Mouse (Mus musculus): Measurements from ENCODE around the gene Rbck1. TPM values are rescaled to one million over a fixed set of nuclear protein-coding genes. Genes with fewer than 3 reads are reported as not detected.
"Not testable (repeated sequence)": the region's sequence is repeated elsewhere in the genome, so short reads cannot be mapped to it uniquely, and the experiment has no call there.

Gene Rbck1
- polyA plus RNA-seq, 1 experiment from 2014 or later, result 98.9 TPM

DNA sequence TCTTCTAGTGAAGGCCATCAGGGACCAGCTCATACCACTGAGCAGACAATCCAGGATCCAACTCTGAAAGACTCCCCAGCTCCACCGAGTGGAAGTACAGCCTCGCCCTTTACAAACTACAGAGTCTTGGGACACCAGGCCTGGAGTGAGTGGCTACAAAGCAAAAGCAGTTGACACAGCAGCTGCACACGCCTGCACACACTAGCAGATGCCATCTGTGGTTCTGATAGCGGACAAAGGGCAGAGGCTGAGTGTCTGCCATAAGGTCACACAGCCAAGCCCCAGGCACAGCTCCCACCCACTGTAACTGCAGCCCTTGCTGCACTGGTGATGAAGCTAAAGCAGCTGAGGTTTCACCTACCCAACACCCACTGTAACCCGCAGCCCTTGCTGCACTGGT, 10.9 kb downstream of the Rbck1 start:
- peaks cover 100% of the 10 kb centered on the region for H3K36me3 ChIP-seq

DNA sequence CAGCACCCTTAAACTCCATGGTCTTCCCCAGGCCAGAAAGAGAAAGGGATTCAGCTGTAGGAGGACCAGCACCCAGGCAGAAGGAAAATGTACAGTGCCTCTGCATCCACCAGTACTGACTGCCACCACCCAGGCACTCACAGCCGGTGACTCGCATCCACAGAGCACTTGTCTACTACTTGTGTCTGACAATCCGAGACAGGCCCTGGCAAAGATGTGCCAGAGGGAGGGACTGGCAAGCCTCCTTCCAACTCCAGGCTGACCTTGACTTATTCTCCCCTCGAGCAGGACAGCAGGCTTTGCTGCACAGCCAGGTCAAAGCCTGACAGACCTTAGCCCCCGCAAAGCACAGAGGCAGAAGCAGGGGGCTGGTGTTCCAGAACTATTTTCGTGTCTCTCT, 15.4 kb downstream of the Rbck1 start:
- H3K4me3 ChIP-seq, result no peak overlapping the region
- H3K27ac ChIP-seq, result no peak overlapping the region
- H3K4me2 ChIP-seq, result no peak overlapping the region
- H3K4me1 ChIP-seq (replicated peaks), result no peaks in the 10 kb centered on the region
- ATAC-seq (ENCODE audit: low FRiP score), result no peak
- no peaks in the 10 kb centered on the region for H3K27me3 ChIP-seq
- WGBS, result 91% methylated on average over 6 of the region's 6 CpGs
- H3K36me3 ChIP-seq, result peaks cover 99% of the 10 kb centered on the region
- H3K9me3 ChIP-seq, result no peaks in the 10 kb centered on the region
- no peak overlapping the region for H3K9ac ChIP-seq

More for the DNA sequence above, 10.9 kb downstream of the Rbck1 start:
- Histone ChIP-seq H3K27ac (no peak overlapping the region), H3K9me3 (no peaks in the 10 kb centered on the region), H3K27me3 (no peaks in the 10 kb centered on the region), H3K4me1 (replicated peaks) (no peaks in the 10 kb centered on the region), H3K4me3 (no peak overlapping the region), H3K9ac (no peak overlapping the region), H3K4me2 (no peak overlapping the region)
- 87% methylated on average over 5 of the region's 5 CpGs for WGBS
- no peak for ATAC-seq (ENCODE audit: low FRiP score)

DNA sequence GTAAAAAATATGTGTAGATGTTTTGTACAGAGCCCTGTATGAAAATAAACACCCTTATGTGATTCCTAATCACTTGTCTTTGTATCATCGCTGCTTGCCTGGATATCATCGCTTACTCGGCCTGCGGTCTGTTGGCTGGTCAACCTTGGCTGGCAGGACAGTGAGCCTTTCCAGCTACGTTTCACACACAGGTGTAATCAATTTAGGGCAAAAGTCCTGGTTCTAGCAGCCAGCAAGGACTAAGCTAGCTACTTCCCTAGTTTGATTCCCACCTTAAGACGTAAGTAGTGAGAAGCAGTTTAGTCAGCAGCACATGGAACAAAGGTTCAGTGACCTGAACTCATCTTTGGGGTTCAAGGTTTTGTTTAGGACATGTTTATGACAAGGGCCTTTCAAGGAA, 18.5 kb downstream of the Rbck1 start:
- Histone ChIP-seq H3K9ac (no peak overlapping the region), H3K36me3 (peaks cover 99% of the 10 kb centered on the region), H3K9me3 (no peaks in the 10 kb centered on the region), H3K4me3 (no peak overlapping the region), H3K4me1 (replicated peaks) (no peaks in the 10 kb centered on the region), H3K27me3 (no peaks in the 10 kb centered on the region), H3K27ac (no peak overlapping the region), H3K4me2 (no peak overlapping the region)
- no peak for ATAC-seq (ENCODE audit: low FRiP score)
- 91% methylated on average over 6 of the region's 6 CpGs for WGBS

DNA sequence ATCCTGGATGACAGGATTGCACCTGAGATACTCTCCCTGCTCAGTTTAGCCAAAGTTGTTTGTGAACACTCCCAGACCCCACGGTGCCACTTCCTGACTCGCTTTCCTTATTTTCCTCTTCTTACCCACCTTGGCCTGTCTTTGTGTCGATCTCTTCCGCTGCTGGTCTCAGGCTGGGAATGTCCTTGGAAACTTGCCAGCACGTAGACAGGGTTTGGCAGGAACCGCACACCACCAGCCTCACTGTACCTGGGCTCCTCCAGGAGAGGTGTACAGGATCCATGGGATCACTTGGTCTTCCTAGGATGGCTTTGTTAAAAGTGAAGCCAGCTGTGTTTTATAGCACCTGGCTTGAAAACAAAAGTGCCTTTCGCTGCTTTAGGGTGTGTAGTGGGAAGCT, 19.5 kb downstream of the Rbck1 start:
- no peak overlapping the region for H3K27ac ChIP-seq
- H3K9ac ChIP-seq, result no peak overlapping the region
- no peak overlapping the region for H3K4me3 ChIP-seq
- WGBS, result 85% methylated on average over 7 of the region's 7 CpGs
- no peaks in the 10 kb centered on the region for H3K27me3 ChIP-seq
- no peak for ATAC-seq (ENCODE audit: low FRiP score)
- H3K4me1 ChIP-seq (replicated peaks), result no peaks in the 10 kb centered on the region
- peaks cover 99% of the 10 kb centered on the region for H3K36me3 ChIP-seq
- H3K9me3 ChIP-seq, result no peaks in the 10 kb centered on the region
- no peak overlapping the region for H3K4me2 ChIP-seq

DNA sequence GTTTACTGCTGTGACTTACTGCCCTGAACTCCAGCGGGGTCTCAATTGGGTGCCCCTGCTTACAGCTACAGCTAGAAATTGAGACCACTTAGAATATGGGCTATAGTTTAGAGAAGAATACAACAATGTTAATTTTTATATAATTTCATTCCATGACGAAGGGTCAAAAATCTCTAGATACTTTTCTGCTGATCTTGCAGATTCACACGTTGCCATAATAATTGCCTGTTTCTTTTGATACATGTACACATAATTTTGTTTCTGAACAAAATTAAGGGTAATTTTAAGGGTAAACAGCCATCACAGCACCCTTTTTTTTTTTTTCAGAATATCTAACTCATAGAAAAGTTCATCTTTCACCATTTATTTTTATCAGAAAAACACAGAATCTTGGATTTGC, 25.3 kb downstream of the Rbck1 start:
- H3K4me2 ChIP-seq, result no peak overlapping the region
- no peaks in the 10 kb centered on the region for H3K9me3 ChIP-seq
- H3K27me3 ChIP-seq, result no peaks in the 10 kb centered on the region
- H3K4me3 ChIP-seq, result no peak overlapping the region
- ATAC-seq (ENCODE audit: low FRiP score), result no peak
- H3K27ac ChIP-seq, result no peak overlapping the region
- H3K9ac ChIP-seq, result no peak overlapping the region
- no peaks in the 10 kb centered on the region for H3K4me1 ChIP-seq (replicated peaks)
- 95% methylated on average over 3 of the region's 3 CpGs for WGBS
- peaks cover 97% of the 10 kb centered on the region for H3K36me3 ChIP-seq

DNA sequence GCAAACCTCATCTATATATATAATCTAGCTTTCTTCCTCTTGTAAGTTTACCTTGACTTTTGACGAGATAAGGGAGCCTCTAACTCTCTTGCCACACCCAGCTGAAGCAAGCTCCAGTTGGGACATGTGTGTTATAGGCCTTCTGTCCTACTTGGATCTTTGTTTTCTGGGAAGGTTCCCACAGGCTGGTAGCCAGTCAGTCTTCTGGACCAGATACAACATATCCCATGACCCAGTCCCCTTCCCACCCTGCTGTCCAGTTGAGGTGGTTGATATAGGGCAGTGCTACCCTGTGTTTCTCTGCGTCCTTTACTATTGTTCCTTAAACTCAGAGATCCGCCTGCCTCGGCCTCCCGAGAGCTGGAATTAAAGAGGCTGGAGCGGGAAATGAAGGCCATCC, 27.0 kb downstream of the Rbck1 start:
- Histone ChIP-seq H3K4me3 (no peak overlapping the region), H3K4me1 (replicated peaks) (no peaks in the 10 kb centered on the region), H3K27me3 (no peaks in the 10 kb centered on the region), H3K36me3 (peaks cover 85% of the 10 kb centered on the region), H3K4me2 (no peak overlapping the region), H3K9me3 (no peaks in the 10 kb centered on the region), H3K27ac (no peak overlapping the region), H3K9ac (no peak overlapping the region)
- no peak for ATAC-seq (ENCODE audit: low FRiP score)
- WGBS, result over 99% methylated on average over 6 of the region's 6 CpGs

DNA sequence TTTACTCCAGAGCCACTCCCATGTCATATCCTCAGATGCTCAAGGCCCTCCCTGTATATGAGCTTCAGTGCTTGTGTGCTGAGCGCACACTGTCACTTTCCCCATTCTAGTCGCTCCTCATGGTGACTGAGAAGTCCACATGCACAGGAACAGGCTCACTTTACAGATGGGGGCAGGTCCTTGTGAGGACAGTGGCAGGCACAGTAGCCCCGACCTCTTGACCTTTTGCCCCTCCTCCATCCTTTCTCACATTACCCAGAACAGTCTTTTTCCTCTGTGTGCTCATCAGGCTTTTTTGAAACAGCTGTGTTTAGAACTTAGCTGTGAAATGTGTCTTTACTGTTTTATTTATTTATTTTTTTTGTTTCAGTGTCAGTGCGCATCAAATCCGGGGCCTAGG, 28.7 kb downstream of the Rbck1 start:
- no peak overlapping the region for H3K4me3 ChIP-seq
- peaks cover 68% of the 10 kb centered on the region for H3K36me3 ChIP-seq
- 68% methylated on average over 5 of the region's 5 CpGs for WGBS
- ATAC-seq (ENCODE audit: low FRiP score), result no peak
- no peak overlapping the region for H3K9ac ChIP-seq
- H3K9me3 ChIP-seq, result no peaks in the 10 kb centered on the region
- H3K4me1 ChIP-seq (replicated peaks), result no peaks in the 10 kb centered on the region
- no peak overlapping the region for H3K27ac ChIP-seq
- no peak overlapping the region for H3K4me2 ChIP-seq
- no peaks in the 10 kb centered on the region for H3K27me3 ChIP-seq

DNA sequence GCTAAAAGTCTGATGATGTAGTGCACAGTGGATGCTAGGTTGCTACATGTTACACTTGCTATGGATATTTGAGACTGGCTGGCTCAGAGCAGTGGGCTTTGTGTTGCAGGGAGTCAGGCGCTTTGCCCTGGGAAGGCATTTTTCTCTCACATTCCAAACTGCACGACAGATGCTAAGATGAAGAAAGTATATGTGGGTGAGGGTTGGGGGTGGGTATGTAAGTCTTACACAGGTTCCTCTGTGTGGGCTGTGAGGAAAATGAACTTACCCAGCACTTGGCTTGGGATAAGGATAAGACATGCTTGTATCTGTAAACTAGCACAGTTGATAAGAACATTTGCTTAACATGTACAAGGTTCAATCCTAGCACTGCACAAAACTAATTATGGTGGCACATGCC, 29.6 kb downstream of the Rbck1 start:
- Histone ChIP-seq H3K4me2 (no peak overlapping the region), H3K4me1 (replicated peaks) (no peaks in the 10 kb centered on the region), H3K4me3 (no peak overlapping the region), H3K36me3 (peaks cover 59% of the 10 kb centered on the region), H3K27ac (no peak overlapping the region), H3K9ac (no peak overlapping the region), H3K27me3 (no peaks in the 10 kb centered on the region), H3K9me3 (no peaks in the 10 kb centered on the region)
- ATAC-seq (ENCODE audit: low FRiP score), result no peak
- 85% methylated on average over 2 of the region's 2 CpGs for WGBS

DNA sequence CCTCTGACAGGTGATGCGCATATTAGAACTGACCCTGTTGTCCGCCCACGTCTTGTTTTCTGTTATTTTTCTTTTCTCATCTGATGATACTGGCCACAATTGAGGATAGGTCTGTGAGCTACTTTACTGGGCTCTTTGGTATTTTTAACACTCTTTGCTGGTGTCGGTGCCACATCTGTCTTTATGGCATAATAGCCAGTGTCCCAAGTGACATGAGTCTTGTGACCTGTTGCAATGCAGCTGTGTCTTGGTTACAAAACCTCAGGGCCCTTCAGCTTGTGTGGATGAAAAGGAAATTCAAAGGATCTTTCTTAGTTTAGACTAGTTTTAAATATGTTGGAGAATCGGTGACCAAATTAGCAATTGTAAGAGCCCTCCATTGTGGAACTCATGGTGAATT, 37.9 kb downstream of the Rbck1 start:
- Histone ChIP-seq H3K36me3 (no peaks in the 10 kb centered on the region), H3K9ac (peak overlapping the region; percentile 94), H3K27me3 (no peaks in the 10 kb centered on the region), H3K4me1 (replicated peaks) (peaks cover 39% of the 10 kb centered on the region), H3K4me3 (peak overlapping the region; percentile 90), H3K9me3 (no peaks in the 10 kb centered on the region), H3K4me2 (peak overlapping the region; percentile 83), H3K27ac (no peak overlapping the region)
- 44% methylated on average over 5 of the region's 5 CpGs for WGBS
- ATAC-seq (ENCODE audit: low FRiP score), result no peak

DNA sequence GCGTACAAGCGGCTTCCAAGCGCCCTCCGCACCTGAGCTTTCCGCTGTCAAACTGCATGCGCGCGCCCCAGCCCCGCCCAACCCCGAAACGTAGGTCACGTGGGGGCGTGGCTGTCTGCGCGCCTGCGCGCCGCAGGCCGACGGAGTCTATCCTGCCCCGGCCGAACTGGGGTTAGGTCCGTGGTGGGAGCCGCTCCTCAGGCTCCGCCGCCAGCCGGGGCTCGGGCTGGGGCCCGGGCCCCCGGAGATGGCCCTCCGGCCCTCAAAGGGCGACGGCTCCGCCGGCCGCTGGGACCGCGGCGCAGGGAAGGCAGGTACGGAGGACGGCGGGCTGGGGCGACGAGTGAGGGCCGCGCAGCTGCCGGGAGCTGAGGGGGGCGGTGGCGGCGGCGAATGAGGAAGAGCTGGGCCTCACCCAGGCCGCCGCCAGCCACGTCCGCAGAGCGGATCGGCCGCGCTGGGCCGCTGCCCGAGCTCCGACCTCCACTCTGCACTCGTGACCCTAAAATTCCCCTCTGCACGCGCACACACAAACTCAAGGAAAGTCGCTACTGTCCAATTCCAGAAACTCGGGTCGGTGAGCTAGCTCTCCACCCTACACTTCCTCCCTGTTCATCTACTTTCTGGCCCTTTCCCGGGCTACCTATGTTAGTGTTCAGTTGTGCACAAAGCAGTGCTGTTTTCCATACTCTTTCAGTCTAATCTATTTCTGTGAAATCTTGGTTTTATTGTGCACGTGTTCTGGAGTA, 38.6 kb downstream of the Rbck1 start, which contains the start of gene Tbc1d20:
Gene Tbc1d20, plus strand, starts transcription at position 102 of the 749 bp plus-strand sequence.
- peak within 1 kb of the TSS; percentile 90 for H3K27ac ChIP-seq
- under 1% methylated on average over 62 of the region's 70 CpGs for WGBS
- ATAC-seq (ENCODE audit: low FRiP score), result peak; percentile 98

DNA sequence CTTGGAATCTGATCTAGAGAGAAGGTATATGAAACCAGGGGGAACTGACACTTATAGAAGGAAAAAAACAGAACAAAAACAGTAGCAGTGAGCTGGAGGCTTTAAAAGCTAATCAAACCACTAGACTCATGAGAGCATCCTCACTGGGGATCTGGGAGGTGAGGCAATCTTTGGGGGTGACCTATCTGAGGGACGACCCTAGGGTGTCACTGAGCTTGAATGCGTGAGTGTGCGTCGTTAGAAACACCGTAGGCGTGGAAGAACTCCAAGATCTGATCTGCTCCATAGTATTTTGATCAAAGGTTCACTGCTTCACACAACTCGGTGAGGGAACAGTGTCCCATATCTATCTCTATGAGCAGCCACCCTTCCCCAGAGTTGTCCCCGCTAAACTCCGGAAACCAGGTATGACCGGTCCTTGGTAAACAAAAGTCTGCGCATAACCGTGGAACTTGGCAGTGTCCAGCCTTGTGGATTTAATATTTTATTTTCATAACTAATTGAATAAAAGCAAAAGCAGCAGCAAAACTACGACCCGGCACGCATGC, 39.2 kb downstream of the Rbck1 start:
- peaks cover 1% of the 10 kb centered on the region; the same call in 1 of the 2 replicates for H3K36me3 ChIP-seq
- H3K9me3 ChIP-seq, result no peaks in the 10 kb centered on the region
- peak overlapping the region; percentile 94 for H3K9ac ChIP-seq
- H3K4me1 ChIP-seq (replicated peaks), result peaks cover 39% of the 10 kb centered on the region
- ATAC-seq (ENCODE audit: low FRiP score), result peak; percentile 81
- H3K4me2 ChIP-seq, result peak overlapping the region; percentile 83
- WGBS, result under 1% methylated on average over 15 of the region's 15 CpGs
- 0 out of 2 replicates have a peak overlapping the region, but pooled peaks have one; percentile 48 for H3K27ac ChIP-seq
- no peaks in the 10 kb centered on the region for H3K27me3 ChIP-seq
- peak overlapping the region; percentile 90 for H3K4me3 ChIP-seq

More for the DNA sequence above, 38.6 kb downstream of the Rbck1 start, which contains the start of gene Tbc1d20:
- Histone ChIP-seq H3K4me2 (peak within 1 kb of the TSS; percentile 83), H3K9ac (peak within 1 kb of the TSS; percentile 94), H3K36me3 (no peaks in the 10 kb centered on the region), H3K4me3 (peak within 1 kb of the TSS; percentile 90), H3K27me3 (no peaks in the 10 kb centered on the region), H3K4me1 (replicated peaks) (peaks cover 39% of the 10 kb centered on the region), H3K9me3 (no peaks in the 10 kb centered on the region)

DNA sequence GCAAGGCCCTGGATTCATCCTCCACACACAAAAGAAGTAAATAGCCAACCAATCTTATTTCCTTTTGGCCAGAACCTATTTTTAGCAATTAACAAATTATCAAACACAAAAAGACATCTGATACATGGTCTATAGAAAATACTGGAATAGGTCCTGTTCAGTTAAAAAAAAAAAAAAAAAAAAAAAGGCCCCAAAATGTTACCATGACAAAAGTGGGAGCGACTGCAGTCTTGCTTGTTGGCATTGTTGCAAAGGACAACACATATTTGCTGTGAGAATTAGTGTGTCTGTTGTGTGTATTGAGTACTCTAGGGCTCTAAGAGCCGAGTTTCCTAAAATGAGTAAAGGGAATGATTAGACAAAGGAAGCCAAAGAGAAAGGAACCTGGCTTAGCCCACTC, 40.0 kb downstream of the Rbck1 start:
- no peak overlapping the region for H3K4me3 ChIP-seq
- no peak overlapping the region for H3K4me2 ChIP-seq
- H3K27ac ChIP-seq, result no peak overlapping the region
- no peaks in the 10 kb centered on the region for H3K27me3 ChIP-seq
- no peak overlapping the region for H3K9ac ChIP-seq
- H3K9me3 ChIP-seq, result no peaks in the 10 kb centered on the region
- H3K4me1 ChIP-seq (replicated peaks), result peaks cover 36% of the 10 kb centered on the region
- no peak for ATAC-seq (ENCODE audit: low FRiP score)
- 59% methylated on average over 2 of the region's 2 CpGs for WGBS
- H3K36me3 ChIP-seq, result peaks cover 6% of the 10 kb centered on the region; the same call in 1 of the 2 replicates

DNA sequence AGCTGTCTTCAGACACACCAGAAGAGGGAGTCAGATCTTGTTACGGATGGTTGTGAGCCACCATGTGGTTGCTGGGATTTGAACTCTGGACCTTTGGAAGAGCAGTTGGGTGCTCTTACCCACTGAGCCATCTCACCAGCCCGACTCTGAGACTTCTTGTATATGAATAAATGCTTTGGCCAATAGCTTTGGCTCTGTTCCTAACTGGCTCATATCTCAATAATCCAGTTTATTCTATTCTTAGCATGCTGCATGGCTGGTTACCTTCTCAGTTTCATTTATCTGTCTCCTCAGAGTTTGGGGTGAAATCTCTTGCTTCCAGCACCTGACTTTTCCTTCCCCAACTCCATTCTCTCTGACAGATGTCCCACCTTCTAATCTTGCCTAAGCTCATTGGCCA, 42.8 kb downstream of the Rbck1 start:
- H3K4me2 ChIP-seq; H3K27me3 ChIP-seq; ATAC-seq (ENCODE audit: low FRiP score); H3K9me3 ChIP-seq; H3K4me1 ChIP-seq (replicated peaks); H3K27ac ChIP-seq; H3K4me3 ChIP-seq; H3K9ac ChIP-seq: not testable (repeated sequence)
- H3K36me3 ChIP-seq, result peaks cover 24% of the 10 kb centered on the region
- 93% methylated on average over 2 of the region's 2 CpGs for WGBS
